Mouse (Mus musculus) CH12.LX (cell line): ENCODE measurements at regions not wholly inside any gene's neighbourhood (a gene's known extent, or its start where the extent isn't known, plus 50 kb on each side); places are given as distances from the start of the nearest gene placed in this dataset.

Experiments used
- DNase-seq: peaks from one replicate; pipeline ENCODE4 v3.0.0-alpha.2; 2013; ENCODE audit errors: extremely low read depth
- H3K27ac ChIP-seq: 2 replicates; pipeline ENCODE4 v1.5.1; 2012; ENCODE audit warnings: low read depth, mild to moderate bottlenecking, control low read depth, moderate library complexity; ENCODE audit not compliant: insufficient read depth
- H3K27me3 ChIP-seq: replicated peaks from 2 replicates; pipeline ENCODE3; 2012; ENCODE audit warnings: inconsistent platforms
- H3K36me3 ChIP-seq, 2 experiments: replicated peaks in 1 of 2; 2 replicates each; pipeline versions ENCODE3 to v1.6.1; 2012; ENCODE audit warnings: inconsistent platforms in 1 of 2, low read length in 1 of 2, mild to moderate bottlenecking in 1 of 2, mixed read lengths in 1 of 2, moderate library complexity in 1 of 2; ENCODE audit not compliant: control insufficient read depth in 1 of 2, insufficient read depth in 1 of 2
- H3K4me1 ChIP-seq, 2 experiments: 2 replicates each; pipeline ENCODE4 v1.6.1; 2012; ENCODE audit warnings: inconsistent platforms in 1 of 2, moderate library complexity in 1 of 2; ENCODE audit not compliant: insufficient read depth in 2 of 2, control insufficient read depth in 1 of 2
- H3K4me2 ChIP-seq: 2 replicates; pipeline ENCODE4 v1.6.1; 2012; ENCODE audit warnings: low read depth, mild to moderate bottlenecking, control low read depth; ENCODE audit not compliant: poor library complexity, insufficient read depth, severe bottlenecking
- H3K4me3 ChIP-seq, 3 experiments: fragments of 150-350 bp in 1 of 3; sonication (generic) in 1 of 3; replicated peaks in 1 of 3; 2 replicates each; pipeline versions ENCODE3 to v1.5.1; 2011 to 2012; ENCODE audit warnings: low read depth in 2 of 3, low read length in 2 of 3, mild to moderate bottlenecking in 2 of 3, moderate library complexity in 2 of 3, control low read depth in 1 of 3, improper control_type of control experiment in 1 of 3, inconsistent platforms in 1 of 3, mixed read lengths in 1 of 3; ENCODE audit not compliant: poor library complexity in 1 of 3
- H3K79me2 ChIP-seq: replicated peaks from 2 replicates; pipeline ENCODE4 v1.6.1; 2012; ENCODE audit warnings: mild to moderate bottlenecking, moderate library complexity; ENCODE audit not compliant: control insufficient read depth, poor library complexity, insufficient read depth, severe bottlenecking; ENCODE audit errors: extremely low read depth
- H3K9ac ChIP-seq: 2 replicates; pipeline ENCODE4 v1.6.1; 2012; ENCODE audit warnings: low read depth, mild to moderate bottlenecking, control low read depth, moderate library complexity; ENCODE audit not compliant: insufficient read depth
- H3K9me3 ChIP-seq: replicated peaks from 2 replicates; pipeline ENCODE3; 2012; ENCODE audit warnings: low read length, inconsistent platforms, mixed read lengths
- CHD2 ChIP-seq: IDR thresholded peaks from 2 replicates; pipeline ENCODE4 v1.6.1; 2011; ENCODE audit warnings: low read length, improper control_type of control experiment
- CTCF ChIP-seq, 2 experiments: IDR thresholded peaks in 1 of 2; conservative IDR thresholded peaks in 1 of 2; 2 replicates each; pipeline ENCODE4 v1.5.1; 2011 to 2012; ENCODE audit warnings: low read depth in 2 of 2, low read length in 2 of 2, improper control_type of control experiment in 1 of 2, inconsistent platforms in 1 of 2, mild to moderate bottlenecking in 1 of 2, moderate library complexity in 1 of 2
- E2F4 ChIP-seq: IDR thresholded peaks from 2 replicates; pipeline ENCODE4 v1.6.1; 2011; ENCODE audit warnings: low read depth, low read length, improper control_type of control experiment; ENCODE audit not compliant: insufficient replicate concordance
- ELF1 ChIP-seq: IDR thresholded peaks from 2 replicates; pipeline ENCODE4 v1.6.1; 2014; ENCODE audit warnings: low read depth, mild to moderate bottlenecking, inconsistent platforms, low read length, improper control_type of control experiment
- ETS1 ChIP-seq: conservative IDR thresholded peaks from 2 replicates; pipeline ENCODE4 v1.6.1; 2012; ENCODE audit warnings: low read depth, mild to moderate bottlenecking, inconsistent platforms, low read length, improper control_type of control experiment, moderate library complexity
- GABPA ChIP-seq: IDR thresholded peaks from 2 replicates; pipeline ENCODE4 v1.6.1; 2012; ENCODE audit warnings: low read depth, low read length, improper control_type of control experiment, inconsistent platforms; ENCODE audit not compliant: insufficient replicate concordance
- HCFC1 ChIP-seq: IDR thresholded peaks from 2 replicates; pipeline ENCODE4 v1.6.1; 2012; ENCODE audit warnings: low read depth, mild to moderate bottlenecking, inconsistent platforms, low read length, improper control_type of control experiment
- JUN ChIP-seq: IDR thresholded peaks from 2 replicates; pipeline ENCODE4 v1.6.1; 2011; ENCODE audit warnings: low read depth, mild to moderate bottlenecking, low read length, improper control_type of control experiment, moderate library complexity; ENCODE audit not compliant: insufficient read depth
- JUND ChIP-seq: conservative IDR thresholded peaks from 2 replicates; pipeline ENCODE4 v1.6.1; 2011; ENCODE audit warnings: low read depth, low read length, improper control_type of control experiment
- MAX ChIP-seq: IDR thresholded peaks from 2 replicates; pipeline ENCODE4 v1.6.1; 2011; ENCODE audit warnings: low read length, improper control_type of control experiment
- MAZ ChIP-seq: IDR thresholded peaks from 2 replicates; pipeline ENCODE4 v1.6.1; 2012; ENCODE audit warnings: low read depth, mild to moderate bottlenecking, inconsistent platforms, low read length, improper control_type of control experiment, moderate library complexity
- MXI1 ChIP-seq: IDR thresholded peaks from 2 replicates; pipeline ENCODE4 v1.6.1; 2011; ENCODE audit warnings: mild to moderate bottlenecking, low read depth, low read length, improper control_type of control experiment
- POLR2AphosphoS2 ChIP-seq: IDR thresholded peaks from 2 replicates; pipeline ENCODE4 v1.6.1; 2011; ENCODE audit warnings: low read depth, low read length, improper control_type of control experiment
- SIN3A ChIP-seq: IDR thresholded peaks from 2 replicates; pipeline ENCODE4 v1.6.1; 2012; ENCODE audit warnings: low read length, improper control_type of control experiment, inconsistent platforms
- ZC3H11A ChIP-seq: IDR thresholded peaks from 2 replicates; pipeline ENCODE4 v1.6.1; 2012; ENCODE audit warnings: low read depth, mild to moderate bottlenecking, inconsistent platforms, low read length, improper control_type of control experiment
- ZKSCAN1 ChIP-seq: IDR thresholded peaks from 2 replicates; pipeline ENCODE4 v1.6.1; 2012; ENCODE audit warnings: low read depth, inconsistent platforms, low read length, improper control_type of control experiment, borderline replicate concordance
- dilution Hi-C: fragments of 300-500 bp; cut with MboI; formaldehyde crosslinking; loops from 2 replicates; pipeline ENCODE4 v1.14.3; 2020; ENCODE audit warnings: low sequenced_read_pairs; ENCODE audit not compliant: extremely low pct_unique_long_range_greater_than_20kb, extremely low pct_ligation_motif_present
- in situ Hi-C: fragments of 300-500 bp; cut with MboI; formaldehyde crosslinking; loops from 3 replicates; pipeline ENCODE4 v1.14.3; 2019; ENCODE audit warnings: low sequenced_read_pairs, low pct_ligation_motif_present, low pct_unique_long_range_greater_than_20kb, mixed read lengths

DNA sequence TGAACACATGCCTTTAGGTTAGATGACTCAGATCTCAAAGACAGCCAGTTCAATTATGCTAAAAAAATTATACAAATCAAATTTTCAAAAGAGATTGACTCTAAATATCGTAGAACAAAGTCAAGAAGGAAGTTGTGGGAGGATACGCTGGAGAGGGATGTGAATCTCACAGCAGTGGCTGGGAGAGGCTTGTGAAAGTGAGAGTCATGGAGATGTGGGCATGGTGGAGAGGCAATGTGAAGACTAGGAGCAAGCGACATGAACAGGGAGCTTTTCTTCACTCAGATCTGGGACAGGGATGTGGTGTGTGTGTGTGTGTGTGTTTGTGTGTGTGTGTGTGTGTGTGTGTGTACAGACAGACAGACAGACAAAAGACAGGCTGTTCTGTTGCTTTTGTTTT lies 87.9 kb upstream of the Dlx2 start:
- no peaks in the 10 kb centered on the region for H3K36me3 ChIP-seq
- no peaks in the 10 kb centered on the region for H3K27me3 ChIP-seq
- in situ Hi-C loops, result no loop called here
- no peak overlapping the region for H3K4me2 ChIP-seq
- DNase-seq, result no peak
- peaks cover 2 to 5% of the 10 kb centered on the region in 2 experiments; a peak in 1 of 4 replicates for H3K4me1 ChIP-seq
- TF ChIP-seq ZKSCAN1, result no peak
- TF ChIP-seq POLR2AphosphoS2, result no peak
- no peak for TF ChIP-seq ELF1
- no peak for TF ChIP-seq MAZ
- no peak for TF ChIP-seq ZC3H11A
- no peak for TF ChIP-seq ETS1
- TF ChIP-seq CTCF (conservative IDR thresholded peaks at IDR 0.05 in 1 of 2, IDR thresholded peaks at IDR 0.05 in 1 of 2; ENCODE audit: low read depth in 2 of 2, low read length in 2 of 2), result no peak
- no peak for TF ChIP-seq HCFC1
- TF ChIP-seq JUN, result no peak
- TF ChIP-seq CHD2, result no peak
- no peak for TF ChIP-seq JUND
- no peak for TF ChIP-seq MAX
- TF ChIP-seq GABPA, result no peak
- no peak for TF ChIP-seq SIN3A
- no peak for TF ChIP-seq MXI1
- TF ChIP-seq, all 38 proteins: peak for 0
- no peak overlapping the region for H3K4me3 ChIP-seq
- peaks cover 3% of the 10 kb centered on the region for H3K9me3 ChIP-seq
- dilution Hi-C loops, result no loop called here
- no peak overlapping the region for H3K9ac ChIP-seq
- no peaks in the 10 kb centered on the region for H3K79me2 ChIP-seq
- H3K27ac ChIP-seq, result no peak overlapping the region

DNA sequence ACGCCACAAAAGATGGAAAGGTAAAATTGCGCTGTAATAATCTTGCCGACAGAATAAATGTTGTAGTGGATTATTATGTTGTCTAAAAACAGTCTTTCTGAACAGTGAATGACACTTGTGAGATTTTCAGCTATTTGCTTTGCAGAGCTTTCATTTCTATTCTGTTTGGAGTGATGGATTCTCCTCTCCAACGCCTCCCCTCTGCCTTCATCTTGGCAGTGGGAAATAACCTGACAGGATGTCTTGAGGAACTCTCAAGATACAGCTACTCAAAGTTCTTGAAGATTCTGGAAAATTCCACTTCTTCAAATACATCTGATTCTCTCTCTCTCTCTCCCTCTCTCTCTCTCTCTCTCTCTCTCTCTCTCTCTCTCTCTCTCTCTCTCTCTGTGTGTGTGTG lies 89.6 kb upstream of the Dlx2 start:
- in situ Hi-C loops, result no loop called here
- dilution Hi-C loops, result no loop called here

More for the DNA sequence above, 89.6 kb upstream of the Dlx2 start:
- Histone ChIP-seq H3K9ac (no peak overlapping the region), H3K79me2 (no peaks in the 10 kb centered on the region), H3K9me3 (peaks cover 12% of the 10 kb centered on the region), H3K27ac (no peak overlapping the region), H3K27me3 (no peaks in the 10 kb centered on the region), H3K4me2 (no peak overlapping the region), H3K36me3 (no peaks in the 10 kb centered on the region), H3K4me1 (0 out of 4 replicates have a peak, but pooled peaks cover 0 to 2% of the 10 kb centered on the region in 2 experiments), H3K4me3 (no peak overlapping the region)
- DNase-seq, result no peak
- no peak for TF ChIP-seq E2F4
